Mouse (Mus musculus) midbrain, embryonic 12.5 days (tissue): Measurements from ENCODE around the gene Igf1r. TPM values are rescaled to one million over a fixed set of nuclear protein-coding genes. Genes with fewer than 3 reads are reported as not detected.
A peak's percentile ranks its signal among the peaks of the same experiment; 100 is the strongest.

Experiments
- ATAC-seq: fragments of 200-750 bp; cut with Nextera tagmentation; 2 replicates; pipeline ENCODE4 v1.8.0; 2017; ENCODE audit warnings: low read depth, moderate TSS enrichment, moderate library complexity; ENCODE audit not compliant: low FRiP score
- H3K27ac ChIP-seq: fragments of 300-500 bp; sonication (generic); replicated peaks from 2 replicates; pipeline ENCODE4 v1.5.1; 2016; ENCODE audit warnings: mild to moderate bottlenecking
- H3K27me3 ChIP-seq: fragments of 300-500 bp; sonication (generic); 2 replicates; pipeline ENCODE4 v1.6.1; 2016; ENCODE audit warnings: mild to moderate bottlenecking
- H3K36me3 ChIP-seq: fragments of 300-500 bp; sonication (generic); 2 replicates; pipeline ENCODE4 v1.6.1; 2016
- H3K4me1 ChIP-seq: fragments of 300-500 bp; sonication (generic); 2 replicates; pipeline ENCODE4 v1.6.1; 2016
- H3K4me2 ChIP-seq: fragments of 300-500 bp; sonication (generic); replicated peaks from 2 replicates; pipeline ENCODE4 v1.6.1; 2016; ENCODE audit warnings: mild to moderate bottlenecking, moderate library complexity
- H3K4me3 ChIP-seq: fragments of 300-500 bp; sonication (generic); 2 replicates; pipeline ENCODE4 v1.5.1; 2016; ENCODE audit warnings: mild to moderate bottlenecking
- H3K9ac ChIP-seq: fragments of 300-500 bp; sonication (generic); replicated peaks from 2 replicates; pipeline ENCODE4 v1.6.1; 2016; ENCODE audit warnings: mild to moderate bottlenecking, moderate library complexity
- H3K9me3 ChIP-seq: fragments of 300-500 bp; sonication (generic); 2 replicates; pipeline ENCODE4 v1.6.1; 2016; ENCODE audit warnings: mild to moderate bottlenecking
- WGBS: fragments of 180-500 bp; shearing (Covaris S2); methylation state at CpG from one replicate; pipeline ENCODE4 v1.1.7; 2016; 5-methylcytosine and 5-hydroxymethylcytosine counted together
- polyA plus RNA-seq: library from polyadenylated mRNA; unstranded; fragments of >200 nt; fragmentation: Nextera tagmentation; extraction: Ambion mirVana; gene quantifications from 2 replicates; pipeline ENCODE4 v1.2.1, GENCODE M21; 2016

Gene Igf1r
- polyA plus RNA-seq, 1 experiment from 2014 or later = 37.6 TPM

GRCm38 (mm10) chr7:68092304-68092978 lies 139.8 kb downstream of the Igf1r start:
- H3K9ac ChIP-seq = no peak overlapping the region
- H3K9me3 ChIP-seq = no peaks in the 10 kb centered on the region
- H3K4me1 ChIP-seq = peaks cover 14% of the 10 kb centered on the region; the same call in 1 of the 2 replicates
- H3K27me3 ChIP-seq = no peaks in the 10 kb centered on the region
- no peak overlapping the region for H3K4me2 ChIP-seq
- WGBS = 85% methylated on average over 8 of the region's 8 CpGs
- no peak for ATAC-seq
- H3K27ac ChIP-seq = no peak overlapping the region
- no peak overlapping the region for H3K4me3 ChIP-seq
- H3K36me3 ChIP-seq = 0 out of 2 replicates have a peak, but pooled peaks cover 3% of the 10 kb centered on the region

- ATAC-seq = no peak
- Histone ChIP-seq H3K36me3 (0 out of 2 replicates have a peak, but pooled peaks cover 3% of the 10 kb centered on the region), H3K4me1 (peaks cover 7% of the 10 kb centered on the region; the same call in 1 of the 2 replicates), H3K27ac (peak overlapping the region; percentile 25; the same call in 1 of the 2 replicates), H3K9me3 (no peaks in the 10 kb centered on the region), H3K4me2 (no peak overlapping the region), H3K27me3 (no peaks in the 10 kb centered on the region), H3K9ac (no peak overlapping the region), H3K4me3 (no peak overlapping the region)
- 72% methylated on average over 9 of the region's 9 CpGs for WGBS
Observed at GRCm38 (mm10) chr7:68093817-68094216, 141.2 kb downstream of the Igf1r start.

GRCm38 (mm10) chr7:68095574-68095973 lies 142.9 kb downstream of the Igf1r start:
- no peak for ATAC-seq
- WGBS = 63% methylated on average over 4 of the region's 4 CpGs
- Histone ChIP-seq H3K4me1 (peaks cover 7% of the 10 kb centered on the region; the same call in 1 of the 2 replicates), H3K4me3 (no peak overlapping the region), H3K9me3 (no peaks in the 10 kb centered on the region), H3K4me2 (no peak overlapping the region), H3K27ac (no peak overlapping the region), H3K27me3 (no peaks in the 10 kb centered on the region), H3K36me3 (no peaks in the 10 kb centered on the region), H3K9ac (no peak overlapping the region)

- Histone ChIP-seq H3K4me2 (no peak overlapping the region), H3K27me3 (no peaks in the 10 kb centered on the region), H3K9me3 (no peaks in the 10 kb centered on the region), H3K4me1 (peaks cover 7% of the 10 kb centered on the region; the same call in 1 of the 2 replicates), H3K27ac (no peak overlapping the region), H3K4me3 (no peak overlapping the region), H3K36me3 (no peaks in the 10 kb centered on the region), H3K9ac (no peak overlapping the region)
- 93% methylated on average over 6 of the region's 6 CpGs for WGBS
- ATAC-seq = no peak
Observed at GRCm38 (mm10) chr7:68096411-68096810, 143.8 kb downstream of the Igf1r start.

GRCm38 (mm10) chr7:68097081-68097836 lies 144.6 kb downstream of the Igf1r start:
- Histone ChIP-seq H3K27me3 (no peaks in the 10 kb centered on the region), H3K27ac (no peak overlapping the region), H3K4me3 (no peak overlapping the region), H3K4me1 (peaks cover 7% of the 10 kb centered on the region; the same call in 1 of the 2 replicates), H3K9me3 (no peaks in the 10 kb centered on the region), H3K4me2 (no peak overlapping the region), H3K9ac (no peak overlapping the region), H3K36me3 (no peaks in the 10 kb centered on the region)
- ATAC-seq = no peak
- 95% methylated on average over 7 of the region's 7 CpGs for WGBS

- 97% methylated on average over 6 of the region's 6 CpGs for WGBS
- Histone ChIP-seq H3K27me3 (no peaks in the 10 kb centered on the region), H3K4me1 (peaks cover 16% of the 10 kb centered on the region), H3K9ac (no peak overlapping the region), H3K4me3 (no peak overlapping the region), H3K9me3 (no peaks in the 10 kb centered on the region), H3K27ac (no peak overlapping the region), H3K36me3 (no peaks in the 10 kb centered on the region), H3K4me2 (no peak overlapping the region)
- no peak for ATAC-seq
Observed at GRCm38 (mm10) chr7:68098098-68098497, 145.5 kb downstream of the Igf1r start.

GRCm38 (mm10) chr7:68100388-68100787 lies 147.8 kb downstream of the Igf1r start:
- Histone ChIP-seq H3K27ac (no peak overlapping the region), H3K4me1 (peaks cover 19% of the 10 kb centered on the region), H3K36me3 (no peaks in the 10 kb centered on the region), H3K9ac (no peak overlapping the region), H3K27me3 (no peaks in the 10 kb centered on the region), H3K4me3 (no peak overlapping the region), H3K9me3 (no peaks in the 10 kb centered on the region), H3K4me2 (no peak overlapping the region)
- WGBS = 80% methylated on average over 10 of the region's 10 CpGs
- no peak for ATAC-seq

GRCm38 (mm10) chr7:68102456-68103177 lies 150.0 kb downstream of the Igf1r start:
- 0 out of 2 replicates have a peak, but pooled peaks have one; percentile 44 for ATAC-seq
- Histone ChIP-seq H3K9ac (no peak overlapping the region), H3K36me3 (no peaks in the 10 kb centered on the region), H3K4me2 (no peak overlapping the region), H3K4me3 (no peak overlapping the region), H3K27ac (no peak overlapping the region), H3K9me3 (no peaks in the 10 kb centered on the region), H3K27me3 (no peaks in the 10 kb centered on the region), H3K4me1 (peaks cover 16% of the 10 kb centered on the region)
- WGBS = 79% methylated on average over 15 of the region's 15 CpGs

GRCm38 (mm10) chr7:68103178-68103530 lies 150.5 kb downstream of the Igf1r start:
- 62% methylated on average over 2 of the region's 2 CpGs for WGBS

GRCm38 (mm10) chr7:68111532-68111931 lies 158.9 kb downstream of the Igf1r start:
- WGBS = 93% methylated on average over 4 of the region's 4 CpGs
- H3K4me2 ChIP-seq = no peak overlapping the region
- no peak overlapping the region for H3K27ac ChIP-seq
- no peaks in the 10 kb centered on the region for H3K36me3 ChIP-seq
- ATAC-seq = no peak
- H3K9ac ChIP-seq = no peak overlapping the region
- H3K9me3 ChIP-seq = no peaks in the 10 kb centered on the region
- peaks cover 7% of the 10 kb centered on the region; the same call in 1 of the 2 replicates for H3K4me1 ChIP-seq
- H3K27me3 ChIP-seq = no peaks in the 10 kb centered on the region
- no peak overlapping the region for H3K4me3 ChIP-seq

More at GRCm38 (mm10) chr7:68103178-68103530, 150.5 kb downstream of the Igf1r start:
- Histone ChIP-seq H3K4me2 (no peak overlapping the region), H3K27ac (no peak overlapping the region), H3K36me3 (no peaks in the 10 kb centered on the region), H3K4me1 (peaks cover 16% of the 10 kb centered on the region), H3K9ac (no peak overlapping the region), H3K4me3 (no peak overlapping the region), H3K9me3 (no peaks in the 10 kb centered on the region), H3K27me3 (no peaks in the 10 kb centered on the region)
- no peak for ATAC-seq

- Histone ChIP-seq H3K27me3 (no peaks in the 10 kb centered on the region), H3K4me3 (no peak overlapping the region), H3K27ac (no peak overlapping the region), H3K4me1 (peaks cover 12% of the 10 kb centered on the region; the same call in 1 of the 2 replicates), H3K4me2 (no peak overlapping the region), H3K9ac (no peak overlapping the region), H3K36me3 (0 out of 2 replicates have a peak, but pooled peaks cover 6% of the 10 kb centered on the region), H3K9me3 (no peaks in the 10 kb centered on the region)
- no peak for ATAC-seq
- 89% methylated on average over 8 of the region's 8 CpGs for WGBS
Observed at GRCm38 (mm10) chr7:68112582-68112981, 160.0 kb downstream of the Igf1r start.
